Mouse (Mus musculus) thymus, adult 2 months (tissue): ENCODE data around the gene Arhgef19. TPM values are rescaled to one million over a fixed set of nuclear protein-coding genes. Genes with fewer than 3 reads are reported as not detected.

Source experiments
- DNase-seq: peaks from one replicate; pipeline ENCODE4 v3.0.0; 2021
- H3K27ac ChIP-seq: fragments of 200-500 bp; 2 replicates; pipeline ENCODE4 v1.5.1; 2012; ENCODE audit warnings: low read length, control low read depth; ENCODE audit not compliant: control insufficient read depth, insufficient read depth
- H3K27me3 ChIP-seq: fragments of 200-500 bp; 2 replicates; pipeline ENCODE4 v1.6.1; 2012; ENCODE audit warnings: mild to moderate bottlenecking, low read length, moderate library complexity, mixed read lengths; ENCODE audit not compliant: control insufficient read depth, insufficient read depth
- H3K36me3 ChIP-seq: fragments of 200-500 bp; 2 replicates; pipeline ENCODE4 v1.6.1; 2012; ENCODE audit warnings: mild to moderate bottlenecking, low read length, moderate library complexity; ENCODE audit not compliant: control insufficient read depth, insufficient read depth
- H3K4me1 ChIP-seq: fragments of 200-500 bp; replicated peaks from 2 replicates; pipeline ENCODE4 v1.6.1; 2012; ENCODE audit warnings: low read length; ENCODE audit not compliant: control insufficient read depth, insufficient read depth
- H3K4me3 ChIP-seq: fragments of 200-500 bp; 2 replicates; pipeline ENCODE4 v1.5.1; 2012; ENCODE audit warnings: mild to moderate bottlenecking, low read length, control low read depth, moderate library complexity; ENCODE audit not compliant: control insufficient read depth, insufficient read depth
- CTCF ChIP-seq: fragments of 200-500 bp; IDR thresholded peaks from 2 replicates; pipeline ENCODE4 v1.5.1; 2012; ENCODE audit warnings: mild to moderate bottlenecking, control low read depth, low read length, moderate library complexity, borderline replicate concordance; ENCODE audit not compliant: control insufficient read depth, poor library complexity, insufficient read depth; ENCODE audit errors: extremely low read depth
- POLR2A ChIP-seq: fragments of 200-500 bp; IDR thresholded peaks from 2 replicates; pipeline ENCODE4 v1.6.1; 2012; ENCODE audit warnings: mild to moderate bottlenecking, low read length, control low read depth, moderate library complexity; ENCODE audit not compliant: control insufficient read depth, poor library complexity, insufficient read depth; ENCODE audit errors: extremely low read depth
- WGBS: fragments of 180-500 bp; shearing (Covaris S2); methylation state at CpG from one replicate; pipeline ENCODE4 v1.1.7; 2018; 5-methylcytosine and 5-hydroxymethylcytosine counted together
- polyA plus RNA-seq: library from polyadenylated mRNA; depleted of rRNA; stranded (reverse); fragments of >200 nt; gene quantifications from 2 replicates; pipeline ENCODE4 v1.2.3, GENCODE M21; 2012

Gene Arhgef19
- polyA plus RNA-seq, 1 experiment, result 2.8 TPM

- Histone ChIP-seq H3K4me3 (no peak overlapping the region), H3K27ac (no peak overlapping the region), H3K27me3 (peaks cover 9% of the 10 kb centered on the region; the same call in 1 of the 2 replicates), H3K36me3 (no peaks in the 10 kb centered on the region), H3K4me1 (no peaks in the 10 kb centered on the region)
- TF ChIP-seq POLR2A (no peak), CTCF (no peak)
- DNase-seq, result no peak
- WGBS, result 9% methylated on average over 17 of the region's 17 CpGs
These were observed 7.7 kb downstream of the Arhgef19 start for GRCm38 (mm10) chr4:141246998-141247350.

- Histone ChIP-seq H3K27ac (no peak overlapping the region), H3K4me1 (no peaks in the 10 kb centered on the region), H3K36me3 (no peaks in the 10 kb centered on the region), H3K27me3 (peaks cover 6% of the 10 kb centered on the region; the same call in 1 of the 2 replicates), H3K4me3 (no peak overlapping the region)
- WGBS, result 4% methylated on average over 60 of the region's 60 CpGs
- TF ChIP-seq CTCF (no peak), POLR2A (no peak)
- DNase-seq, result no peak
These were observed 8.7 kb downstream of the Arhgef19 start for GRCm38 (mm10) chr4:141247776-141248613.

GRCm38 (mm10) chr4:141248614-141248978 is 9.3 kb downstream of the Arhgef19 start:
- no peaks in the 10 kb centered on the region for H3K36me3 ChIP-seq
- H3K27ac ChIP-seq, result no peak overlapping the region
- no peak for DNase-seq
- TF ChIP-seq CTCF (no peak), POLR2A (no peak)
- H3K4me3 ChIP-seq, result no peak overlapping the region
- WGBS, result 18% methylated on average over 11 of the region's 11 CpGs
- H3K4me1 ChIP-seq, result no peaks in the 10 kb centered on the region
- H3K27me3 ChIP-seq, result peaks cover 6% of the 10 kb centered on the region; the same call in 1 of the 2 replicates

- no peaks in the 10 kb centered on the region for H3K36me3 ChIP-seq
- 71% methylated on average over 11 of the region's 11 CpGs for WGBS
- DNase-seq, result no peak
- peaks cover 6% of the 10 kb centered on the region; the same call in 1 of the 2 replicates for H3K27me3 ChIP-seq
- H3K4me1 ChIP-seq, result no peaks in the 10 kb centered on the region
- no peak overlapping the region for H3K27ac ChIP-seq
- H3K4me3 ChIP-seq, result no peak overlapping the region
- TF ChIP-seq CTCF (no peak), POLR2A (no peak)
These were observed 10.1 kb downstream of the Arhgef19 start for GRCm38 (mm10) chr4:141249383-141249782.

GRCm38 (mm10) chr4:141251071-141251470 is 11.8 kb downstream of the Arhgef19 start:
- no peaks in the 10 kb centered on the region for H3K4me1 ChIP-seq
- WGBS, result 92% methylated on average over 8 of the region's 8 CpGs
- TF ChIP-seq CTCF, result no peak
- TF ChIP-seq POLR2A, result no peak
- peaks cover 6% of the 10 kb centered on the region; the same call in 1 of the 2 replicates for H3K27me3 ChIP-seq
- no peaks in the 10 kb centered on the region for H3K36me3 ChIP-seq
- no peak overlapping the region for H3K4me3 ChIP-seq
- no peak overlapping the region for H3K27ac ChIP-seq
- no peak for DNase-seq

- WGBS, result 58% methylated on average over 2 of the region's 2 CpGs
- DNase-seq, result no peak
These were observed 13.3 kb downstream of the Arhgef19 start for GRCm38 (mm10) chr4:141252641-141253040.

GRCm38 (mm10) chr4:141254234-141254633 is 14.9 kb downstream of the Arhgef19 start:
- no peaks in the 10 kb centered on the region for H3K36me3 ChIP-seq
- H3K27ac ChIP-seq, result no peak overlapping the region
- WGBS, result 88% methylated on average over 16 of the region's 16 CpGs
- no peaks in the 10 kb centered on the region for H3K4me1 ChIP-seq
- H3K4me3 ChIP-seq, result no peak overlapping the region
- no peak for TF ChIP-seq POLR2A
- no peak for TF ChIP-seq CTCF
- DNase-seq, result no peak
- H3K27me3 ChIP-seq, result no peaks in the 10 kb centered on the region; the same call in 1 of the 2 replicates

More at GRCm38 (mm10) chr4:141252641-141253040, 13.3 kb downstream of the Arhgef19 start:
- Histone ChIP-seq H3K4me1 (no peaks in the 10 kb centered on the region), H3K27ac (no peak overlapping the region), H3K27me3 (no peaks in the 10 kb centered on the region; the same call in 1 of the 2 replicates), H3K4me3 (no peak overlapping the region), H3K36me3 (no peaks in the 10 kb centered on the region)
- TF ChIP-seq POLR2A (no peak), CTCF (no peak)
